9 mouse cellular contexts compared by ENCODE assay signal in genomic region chr16:77535021-77535420, GRCm38 (mm10).
DNase-seq lines count a peak whose midpoint lies in the region; TF ChIP-seq lines count a peak whose summit lies in the region.
"Had no signal": no experiment of that assay in that cellular context is flagged by ENCODE, and none has a peak within 500 bp of the region (broad histone marks: within the 10 kb centered on the region; RNA-seq: fewer than 3 reads in every experiment).

No protein-coding gene starts in this region.

- DNase-seq in kidney, adult 2 months = peak; percentile 35
- no peak for DNase-seq in kidney, adult 8-10 months
- peak; percentile 25 for DNase-seq in ES-CJ7 (ENCODE audit: low read depth, low spot score)
- peak; percentile 82 for DNase-seq in brain, embryonic 14.5 days (ENCODE audit: low read depth)
- DNase-seq in lung, postnatal 36 days = peak; percentile 46
- DNase-seq in thymus, adult 2 months = no peak
- DNase-seq in spleen, adult 18-20 months = no peak
- DNase-seq in layer of hippocampus, adult 11-12 months (ENCODE audit: low spot score) = no peak

- TF ChIP-seq POLR2A in kidney, adult 2 months (IDR thresholded peaks at IDR 0.05; ENCODE audit: low read depth, low read length) = no peak
- no peak for TF ChIP-seq POLR2A in brain, embryonic 14.5 days (IDR thresholded peaks at IDR 0.05; ENCODE audit: borderline replicate concordance, extremely low read depth, insufficient read depth, insufficient read length, poor library complexity, severe bottlenecking)
- no peak for TF ChIP-seq POLR2A in thymus, adult 2 months (IDR thresholded peaks at IDR 0.05; ENCODE audit: control insufficient read depth, extremely low read depth, insufficient read depth, low read length, poor library complexity)

- TF ChIP-seq CTCF in kidney, adult 2 months (conservative IDR thresholded peaks at IDR 0.05; ENCODE audit: insufficient read depth, insufficient read length, low read depth, low read length) = no peak
- TF ChIP-seq CTCF in brain, embryonic 14.5 days (IDR thresholded peaks at IDR 0.05; ENCODE audit: borderline replicate concordance, extremely low read depth, insufficient read depth, insufficient read length) = peak; percentile 26; the same call in 1 of the 2 replicates
- TF ChIP-seq CTCF in thymus, adult 2 months (IDR thresholded peaks at IDR 0.05; ENCODE audit: borderline replicate concordance, control insufficient read depth, extremely low read depth, insufficient read depth, low read length, poor library complexity) = no peak

- WGBS in kidney, adult 2 months = 87% methylated on average over 3 of the region's 3 CpGs
- WGBS in thymus, adult 2 months = 97% methylated on average over 3 of the region's 3 CpGs

- H3K4me1 ChIP-seq in kidney, adult 2 months (ENCODE audit: control insufficient read depth, insufficient read depth, low read length) = peaks cover 2% of the 10 kb centered on the region; the same call in 1 of the 2 replicates
- H3K4me1 ChIP-seq in thymus, adult 2 months (replicated peaks; ENCODE audit: control insufficient read depth, insufficient read depth, low read length) = no peaks in the 10 kb centered on the region

- no peak overlapping the region for H3K27ac ChIP-seq in kidney, adult 2 months (ENCODE audit: insufficient read depth, low read depth, low read length)
- no peak overlapping the region for H3K27ac ChIP-seq in thymus, adult 2 months (ENCODE audit: control insufficient read depth, insufficient read depth, low read length)
- H3K27ac ChIP-seq: embryonic facial prominence, embryonic 13.5 days had no signal

- no peaks in the 10 kb centered on the region for H3K27me3 ChIP-seq in kidney, adult 2 months (replicated peaks; ENCODE audit: control insufficient read depth, insufficient read depth, low read length)
- no peaks in the 10 kb centered on the region for H3K27me3 ChIP-seq in thymus, adult 2 months (ENCODE audit: control insufficient read depth, insufficient read depth, low read length)
- H3K27me3 ChIP-seq: embryonic facial prominence, embryonic 13.5 days had no signal

- no peaks in the 10 kb centered on the region for H3K36me3 ChIP-seq in kidney, adult 2 months (ENCODE audit: control insufficient read depth, insufficient read depth, low read length)
- no peaks in the 10 kb centered on the region for H3K36me3 ChIP-seq in thymus, adult 2 months (ENCODE audit: control insufficient read depth, insufficient read depth, low read length)

- H3K4me3 ChIP-seq in kidney, adult 2 months (ENCODE audit: insufficient read depth, low read depth, low read length) = no peak overlapping the region
- H3K4me3 ChIP-seq in thymus, adult 2 months (ENCODE audit: control insufficient read depth, insufficient read depth, low read length) = no peak overlapping the region
- H3K4me3 ChIP-seq: embryonic facial prominence, embryonic 13.5 days had no signal

Comparison
In these comparisons a context has a peak if more than half of its experiments do, and no peak if none do; other contexts are left out.
1. DNase-seq: peak in kidney, adult 2 months (single experiment), ES-CJ7 (single experiment), brain, embryonic 14.5 days (single experiment) and lung, postnatal 36 days (single experiment); none in kidney, adult 8-10 months (0 of 2), thymus, adult 2 months (single experiment), spleen, adult 18-20 months (0 of 2) and layer of hippocampus, adult 11-12 months (single experiment).